Mouse (Mus musculus) heart, adult 2 months (tissue): ENCODE measurements around the gene Pcolce.

Experiments
- CTCF ChIP-seq: fragments of 200-600 bp; IDR thresholded peaks from 2 replicates; pipeline ENCODE4 v1.8.1; 2022; ENCODE audit warnings: antibody characterized with exemption, mild to moderate bottlenecking, moderate library complexity
- EP300 ChIP-seq: fragments of 200-500 bp; IDR thresholded peaks from 2 replicates; pipeline ENCODE4 v1.6.1; 2011; ENCODE audit warnings: low read depth, low read length, control low read depth; ENCODE audit not compliant: insufficient read depth

DNA sequence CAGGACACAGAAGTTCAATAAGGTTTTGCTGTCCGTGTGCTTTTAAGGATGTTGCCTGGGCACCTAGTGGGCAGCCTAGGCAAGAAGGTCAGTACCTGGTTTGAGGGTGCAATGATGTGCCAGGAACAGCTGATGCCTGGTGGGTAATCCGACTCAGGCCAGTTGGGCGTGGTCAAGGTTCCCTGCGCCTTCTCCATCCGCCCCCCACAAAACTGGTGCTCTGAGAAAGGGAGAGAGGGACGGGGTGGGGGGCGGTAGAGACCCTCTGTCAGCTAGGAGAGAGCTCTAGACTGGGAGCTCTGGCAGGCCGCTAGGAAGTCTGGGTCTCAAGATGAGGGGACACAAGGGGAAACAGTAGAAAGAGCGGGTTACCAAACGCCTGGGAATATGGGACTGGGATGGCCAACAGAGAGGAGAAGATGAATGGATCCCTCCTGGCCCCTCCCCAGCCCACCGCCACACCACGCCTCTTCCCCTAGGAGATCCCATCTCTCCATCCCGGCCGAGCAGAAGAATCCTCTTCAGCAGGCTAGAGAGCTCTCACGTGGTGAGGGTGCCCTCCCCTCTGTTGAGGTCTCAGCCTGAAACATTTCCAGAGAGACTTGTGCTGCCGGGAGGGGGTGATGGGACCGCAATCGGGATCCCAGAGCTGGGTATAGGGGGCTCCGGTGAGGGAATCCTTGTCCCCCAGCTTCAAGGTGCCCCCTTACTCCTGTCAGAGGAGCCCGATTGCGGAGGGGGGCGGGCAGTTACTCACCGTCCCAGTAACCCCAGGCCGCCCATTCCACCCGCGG, 5.5 kb downstream of the Pcolce start:
- TF ChIP-seq CTCF (no peak), EP300 (no peak)
